Mouse (Mus musculus) CH12.LX (cell line): ENCODE results near the gene Ctsw. TPM values are rescaled to one million over a fixed set of nuclear protein-coding genes. Genes with fewer than 3 reads are reported as not detected.
A peak's percentile ranks its signal among the peaks of the same experiment; 100 is the strongest.

Source experiments
- DNase-seq: peaks from one replicate; pipeline ENCODE4 v3.0.0-alpha.2; 2013; ENCODE audit errors: extremely low read depth
- H3K27ac ChIP-seq: 2 replicates; pipeline ENCODE4 v1.5.1; 2012; ENCODE audit warnings: low read depth, mild to moderate bottlenecking, control low read depth, moderate library complexity; ENCODE audit not compliant: insufficient read depth
- H3K27me3 ChIP-seq: replicated peaks from 2 replicates; pipeline ENCODE3; 2012; ENCODE audit warnings: inconsistent platforms
- H3K36me3 ChIP-seq, 2 experiments: replicated peaks in 1 of 2; 2 replicates each; pipeline versions ENCODE3 to v1.6.1; 2012; ENCODE audit warnings: inconsistent platforms in 1 of 2, low read length in 1 of 2, mild to moderate bottlenecking in 1 of 2, mixed read lengths in 1 of 2, moderate library complexity in 1 of 2; ENCODE audit not compliant: control insufficient read depth in 1 of 2, insufficient read depth in 1 of 2
- H3K4me1 ChIP-seq, 2 experiments: 2 replicates each; pipeline ENCODE4 v1.6.1; 2012; ENCODE audit warnings: inconsistent platforms in 1 of 2, moderate library complexity in 1 of 2; ENCODE audit not compliant: insufficient read depth in 2 of 2, control insufficient read depth in 1 of 2
- H3K4me2 ChIP-seq: 2 replicates; pipeline ENCODE4 v1.6.1; 2012; ENCODE audit warnings: low read depth, mild to moderate bottlenecking, control low read depth; ENCODE audit not compliant: poor library complexity, insufficient read depth, severe bottlenecking
- H3K4me3 ChIP-seq, 3 experiments: fragments of 150-350 bp in 1 of 3; sonication (generic) in 1 of 3; replicated peaks in 1 of 3; 2 replicates each; pipeline versions ENCODE3 to v1.5.1; 2011 to 2012; ENCODE audit warnings: low read depth in 2 of 3, low read length in 2 of 3, mild to moderate bottlenecking in 2 of 3, moderate library complexity in 2 of 3, control low read depth in 1 of 3, improper control_type of control experiment in 1 of 3, inconsistent platforms in 1 of 3, mixed read lengths in 1 of 3; ENCODE audit not compliant: poor library complexity in 1 of 3
- H3K79me2 ChIP-seq: replicated peaks from 2 replicates; pipeline ENCODE4 v1.6.1; 2012; ENCODE audit warnings: mild to moderate bottlenecking, moderate library complexity; ENCODE audit not compliant: control insufficient read depth, poor library complexity, insufficient read depth, severe bottlenecking; ENCODE audit errors: extremely low read depth
- H3K9ac ChIP-seq: 2 replicates; pipeline ENCODE4 v1.6.1; 2012; ENCODE audit warnings: low read depth, mild to moderate bottlenecking, control low read depth, moderate library complexity; ENCODE audit not compliant: insufficient read depth
- H3K9me3 ChIP-seq: replicated peaks from 2 replicates; pipeline ENCODE3; 2012; ENCODE audit warnings: low read length, inconsistent platforms, mixed read lengths
- BHLHE40 ChIP-seq: IDR thresholded peaks from 2 replicates; pipeline ENCODE4 v1.6.1; 2011; ENCODE audit warnings: mild to moderate bottlenecking, low read depth, low read length, improper control_type of control experiment
- CHD1 ChIP-seq: IDR thresholded peaks from 2 replicates; pipeline ENCODE4 v1.6.1; 2012; ENCODE audit warnings: low read depth, low read length, improper control_type of control experiment, inconsistent platforms
- CTCF ChIP-seq, 2 experiments: IDR thresholded peaks in 1 of 2; conservative IDR thresholded peaks in 1 of 2; 2 replicates each; pipeline ENCODE4 v1.5.1; 2011 to 2012; ENCODE audit warnings: low read depth in 2 of 2, low read length in 2 of 2, improper control_type of control experiment in 1 of 2, inconsistent platforms in 1 of 2, mild to moderate bottlenecking in 1 of 2, moderate library complexity in 1 of 2
- E2F4 ChIP-seq: IDR thresholded peaks from 2 replicates; pipeline ENCODE4 v1.6.1; 2011; ENCODE audit warnings: low read depth, low read length, improper control_type of control experiment; ENCODE audit not compliant: insufficient replicate concordance
- ELF1 ChIP-seq: IDR thresholded peaks from 2 replicates; pipeline ENCODE4 v1.6.1; 2014; ENCODE audit warnings: low read depth, mild to moderate bottlenecking, inconsistent platforms, low read length, improper control_type of control experiment
- HCFC1 ChIP-seq: IDR thresholded peaks from 2 replicates; pipeline ENCODE4 v1.6.1; 2012; ENCODE audit warnings: low read depth, mild to moderate bottlenecking, inconsistent platforms, low read length, improper control_type of control experiment
- IRF4 ChIP-seq: IDR thresholded peaks from 2 replicates; pipeline ENCODE4 v1.6.1; 2014; ENCODE audit warnings: low read depth, mild to moderate bottlenecking, inconsistent platforms, low read length, improper control_type of control experiment
- JUN ChIP-seq: IDR thresholded peaks from 2 replicates; pipeline ENCODE4 v1.6.1; 2011; ENCODE audit warnings: low read depth, mild to moderate bottlenecking, low read length, improper control_type of control experiment, moderate library complexity; ENCODE audit not compliant: insufficient read depth
- MAFK ChIP-seq: IDR thresholded peaks from 2 replicates; pipeline ENCODE4 v1.6.1; 2011; ENCODE audit warnings: low read length, improper control_type of control experiment; ENCODE audit not compliant: insufficient replicate concordance
- MAX ChIP-seq: IDR thresholded peaks from 2 replicates; pipeline ENCODE4 v1.6.1; 2011; ENCODE audit warnings: low read length, improper control_type of control experiment
- MEF2A ChIP-seq: IDR thresholded peaks from 2 replicates; pipeline ENCODE4 v1.6.1; 2014; ENCODE audit warnings: low read depth, mild to moderate bottlenecking, inconsistent platforms, low read length, improper control_type of control experiment, borderline replicate concordance
- MYC ChIP-seq: IDR thresholded peaks from 2 replicates; pipeline ENCODE4 v1.6.1; 2011; ENCODE audit warnings: low read depth, mild to moderate bottlenecking, improper control_type of control experiment, low read length
- NELFE ChIP-seq: IDR thresholded peaks from 2 replicates; pipeline ENCODE4 v1.6.1; 2011; ENCODE audit warnings: low read depth, low read length, improper control_type of control experiment
- POLR2AphosphoS2 ChIP-seq: IDR thresholded peaks from 2 replicates; pipeline ENCODE4 v1.6.1; 2011; ENCODE audit warnings: low read depth, low read length, improper control_type of control experiment
- RCOR1 ChIP-seq: conservative IDR thresholded peaks from 2 replicates; pipeline ENCODE4 v1.6.1; 2012; ENCODE audit warnings: low read depth, mild to moderate bottlenecking, inconsistent platforms, low read length, improper control_type of control experiment
- TBP ChIP-seq: conservative IDR thresholded peaks from 2 replicates; pipeline ENCODE4 v1.6.1; 2011; ENCODE audit warnings: low read depth, low read length, improper control_type of control experiment
- UBTF ChIP-seq: IDR thresholded peaks from 2 replicates; pipeline ENCODE4 v1.6.1; 2012; ENCODE audit warnings: low read depth, mild to moderate bottlenecking, inconsistent platforms, low read length, improper control_type of control experiment, moderate library complexity
- USF1 ChIP-seq: IDR thresholded peaks from 2 replicates; pipeline ENCODE4 v1.6.1; 2014; ENCODE audit warnings: low read depth, mild to moderate bottlenecking, inconsistent platforms, low read length, improper control_type of control experiment
- ZKSCAN1 ChIP-seq: IDR thresholded peaks from 2 replicates; pipeline ENCODE4 v1.6.1; 2012; ENCODE audit warnings: low read depth, inconsistent platforms, low read length, improper control_type of control experiment, borderline replicate concordance
- ZMIZ1 ChIP-seq: IDR thresholded peaks from 2 replicates; pipeline ENCODE4 v1.6.1; 2012; ENCODE audit warnings: low read depth, mild to moderate bottlenecking, inconsistent platforms, low read length, improper control_type of control experiment
- ZNF384 ChIP-seq: IDR thresholded peaks from 2 replicates; pipeline ENCODE4 v1.6.1; 2012; ENCODE audit warnings: low read depth, low read length, improper control_type of control experiment, inconsistent platforms
- dilution Hi-C: fragments of 300-500 bp; cut with MboI; formaldehyde crosslinking; loops from 2 replicates; pipeline ENCODE4 v1.14.3; 2020; ENCODE audit warnings: low sequenced_read_pairs; ENCODE audit not compliant: extremely low pct_unique_long_range_greater_than_20kb, extremely low pct_ligation_motif_present
- in situ Hi-C: fragments of 300-500 bp; cut with MboI; formaldehyde crosslinking; loops from 3 replicates; pipeline ENCODE4 v1.14.3; 2019; ENCODE audit warnings: low sequenced_read_pairs, low pct_ligation_motif_present, low pct_unique_long_range_greater_than_20kb, mixed read lengths
- polyA plus RNA-seq: library from polyadenylated mRNA; unstranded; fragments of >175 nt; gene quantifications from 2 replicates; pipeline ENCODE4 v1.2.1, GENCODE M21; 2012; ENCODE audit warnings: low read depth; ENCODE audit not compliant: insufficient read length
- total RNA-seq, 2 experiments: library from RNA; depleted of rRNA; stranded (reverse); fragments of 300-350 nt in 1 of 2; fragments of >200 nt in 1 of 2; gene quantifications; 2 replicates each; pipeline ENCODE4 v1.2.3; 2012 to 2014

Ctsw gene
- total and polyA plus RNA-seq, 3 experiments, result 0.23 to 1.1 (median 0.38) TPM

- no peak for TF ChIP-seq USF1
- TF ChIP-seq UBTF, result no peak
- TF ChIP-seq CHD1, result no peak
- peak; percentile 19; the same call in 1 of the 2 replicates for TF ChIP-seq HCFC1
- TF ChIP-seq E2F4, result no peak
- TF ChIP-seq MEF2A, result peak; percentile 15; the same call in 1 of the 2 replicates
- peak; percentile 76 for TF ChIP-seq ELF1
- TF ChIP-seq RCOR1, result no peak; the same call in 1 of the 2 replicates
- TF ChIP-seq IRF4, result peak; percentile 78
- TF ChIP-seq MAFK, result peak; percentile 85
- TF ChIP-seq ZKSCAN1, result no peak
- TF ChIP-seq MYC, result no peak
- no peak for TF ChIP-seq ZNF384
- TF ChIP-seq JUN, result peak; percentile 96
- TF ChIP-seq POLR2AphosphoS2, result no peak
- peak; percentile 64; the same call in 1 of the 2 replicates for TF ChIP-seq BHLHE40
- TF ChIP-seq TBP, result no peak
- no peak for TF ChIP-seq NELFE
- TF ChIP-seq MAX, result peak; percentile 23; the same call in 1 of the 2 replicates
These were observed 44.0 kb upstream of the Ctsw start (continued) for GRCm38 (mm10) chr19:5512091-5513004.

- Histone ChIP-seq H3K36me3 (no peaks in the 10 kb centered on the region), H3K4me1 (peaks cover 6 to 31% of the 10 kb centered on the region in 2 experiments), H3K27ac (no peak overlapping the region), H3K4me2 (peak overlapping the region; percentile 86), H3K27me3 (peaks cover 3% of the 10 kb centered on the region), H3K9ac (peak overlapping the region; percentile 61), H3K79me2 (no peaks in the 10 kb centered on the region)
- DNase-seq, result no peak
- TF ChIP-seq CTCF (conservative IDR thresholded peaks at IDR 0.05 in 1 of 2, IDR thresholded peaks at IDR 0.05 in 1 of 2; ENCODE audit: low read depth in 2 of 2, low read length in 2 of 2) (no peak), CHD1 (0 out of 2 replicates have a peak, but pooled peaks have one; percentile 5), ZMIZ1 (0 out of 2 replicates have a peak, but pooled peaks have one; percentile 6), MAX (0 out of 2 replicates have a peak, but pooled peaks have one; percentile 19)
- TF ChIP-seq, all 38 proteins: peak for 3
- in situ Hi-C loops (no loop called here), dilution Hi-C loops (no loop called here)
- Histone ChIP-seq H3K9me3 (no peaks in the 10 kb centered on the region), H3K4me3 (peak overlapping the region; percentile 56 to 64 (median 63))
These were observed 42.8 kb upstream of the Ctsw start for GRCm38 (mm10) chr19:5511074-5511632.
